Mouse (Mus musculus) lung, postnatal 14 days (tissue): ENCODE results near the gene Erh.

Experiments
- DNase-seq: peaks from one replicate; pipeline ENCODE4 v3.0.0; 2021

Gene Erh

GRCm38 (mm10) chr12:80643693-80644505, at the start of gene Erh, which contains the start of gene Slc39a9:
Erh (minus strand) TSS chr12:80644341.
Slc39a9 (plus strand) TSS chr12:80643883.
- DNase-seq: peak; percentile 93

DNA sequence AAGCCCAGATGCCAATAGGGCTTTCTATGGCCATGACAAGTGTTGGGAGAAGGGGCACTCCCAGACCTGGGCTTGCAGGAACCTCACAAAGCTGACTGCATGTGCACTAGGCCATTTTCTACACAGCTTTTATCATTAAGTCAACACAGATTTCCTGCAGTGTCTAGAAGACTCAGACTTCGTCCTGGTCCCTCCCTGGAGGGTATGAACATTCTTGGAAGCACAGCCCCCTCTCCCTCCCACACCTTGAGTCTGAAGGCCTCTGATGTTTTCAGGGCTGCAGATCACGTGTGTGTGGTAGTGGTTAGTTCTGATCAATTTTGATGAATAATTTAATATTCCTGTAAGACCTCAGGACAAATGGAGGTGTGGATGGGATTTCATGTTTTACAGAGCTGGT, 49.6 kb upstream of the Erh start:
- DNase-seq: no peak

GRCm38 (mm10) chr12:80692269-80692972, 48.3 kb upstream of the Erh start, which contains the start of gene Plekhd1:
Plekhd1 (plus strand) TSS chr12:80692591.
- DNase-seq: peak; percentile 66

GRCm38 (mm10) chr12:80691671-80692091, 47.5 kb upstream of the Erh start:
- DNase-seq: peak; percentile 59

GRCm38 (mm10) chr12:80689696-80690095, 45.6 kb upstream of the Erh start:
- no peak for DNase-seq

- DNase-seq: peak; percentile 53
Measured at GRCm38 (mm10) chr12:80687788-80688211, 43.7 kb upstream of the Erh start.

DNA sequence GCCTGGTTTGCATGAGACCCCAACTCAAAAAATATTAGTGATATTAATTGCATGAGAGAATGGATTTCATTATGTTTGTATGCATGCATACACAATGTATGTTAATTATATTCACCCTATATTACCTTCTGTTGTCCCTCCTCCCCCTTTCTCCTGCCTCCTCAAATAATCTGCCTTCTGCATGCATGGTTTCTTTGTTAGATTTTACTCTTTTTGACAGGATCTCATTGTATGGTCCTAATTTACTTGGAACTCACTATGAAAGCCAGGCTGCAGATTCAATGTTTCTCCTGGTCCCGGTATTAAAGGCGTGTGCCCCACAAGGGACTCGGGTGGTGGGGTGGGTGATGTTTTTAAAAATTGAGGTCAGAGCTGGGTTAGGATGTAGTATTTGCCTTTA, 40.2 kb upstream of the Erh start:
- no peak for DNase-seq

DNA sequence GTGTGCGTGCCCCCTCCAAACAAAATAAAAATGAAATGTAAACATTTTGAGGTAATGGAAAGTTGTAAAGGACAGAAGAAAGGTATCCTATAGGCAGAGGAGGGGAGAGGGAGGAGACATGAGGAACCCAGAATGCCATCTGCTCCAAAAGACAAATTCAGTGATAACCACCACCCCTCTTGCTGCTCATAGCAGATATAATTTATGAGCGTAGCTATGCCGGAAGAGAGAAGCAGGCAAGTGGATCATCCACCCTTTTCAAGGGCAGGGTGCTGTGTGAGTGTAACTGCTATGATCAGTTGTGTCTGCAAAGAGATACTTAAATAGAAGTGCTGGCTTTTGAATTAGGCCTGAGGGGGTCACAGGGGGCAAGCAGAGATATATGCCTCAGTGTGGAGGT, 39.4 kb upstream of the Erh start:
- no peak for DNase-seq

DNA sequence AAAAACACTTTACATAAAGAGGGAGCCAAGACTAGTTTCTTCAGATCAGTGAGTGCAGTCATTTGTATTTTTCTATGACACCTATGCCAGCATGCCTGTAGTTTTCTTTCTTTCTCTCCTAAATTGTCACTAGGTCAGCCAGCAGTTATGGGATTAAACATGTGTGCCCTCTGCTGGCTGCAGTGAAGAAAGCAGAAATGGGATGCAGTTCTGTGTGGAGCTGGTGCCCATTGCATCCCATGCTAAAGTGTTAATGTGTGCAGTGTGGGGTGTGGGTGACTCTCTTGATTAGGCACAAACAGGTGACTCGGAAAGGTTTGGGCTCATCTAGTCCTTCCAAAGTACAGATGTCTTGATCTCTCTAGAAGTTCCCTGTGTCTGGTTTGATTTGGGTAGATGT, 37.2 kb upstream of the Erh start:
- DNase-seq: peak; percentile 28

DNA sequence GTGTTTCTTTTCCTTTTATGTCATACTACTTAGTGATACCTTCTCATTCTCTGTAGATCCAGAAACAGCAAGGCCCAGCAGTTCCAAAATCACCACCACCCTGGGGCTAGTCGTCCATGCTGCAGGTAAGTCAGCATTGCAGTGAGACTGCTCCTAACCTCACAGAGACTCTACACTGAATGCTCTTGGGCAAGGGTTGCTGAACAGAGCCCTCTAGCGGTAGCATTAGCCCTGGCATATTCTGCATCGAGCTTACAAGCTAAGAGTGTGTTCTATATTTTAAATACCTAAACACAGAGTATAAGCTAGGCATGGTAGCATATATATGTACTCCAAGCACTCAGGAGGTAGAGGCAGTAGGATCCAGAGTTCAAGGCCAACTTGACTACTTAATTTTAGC, 29.0 kb upstream of the Erh start:
- DNase-seq: peak; percentile 72

GRCm38 (mm10) chr12:80668391-80668790, 24.2 kb upstream of the Erh start:
- no peak for DNase-seq

GRCm38 (mm10) chr12:80663935-80664334, 19.8 kb upstream of the Erh start:
- DNase-seq: no peak

DNA sequence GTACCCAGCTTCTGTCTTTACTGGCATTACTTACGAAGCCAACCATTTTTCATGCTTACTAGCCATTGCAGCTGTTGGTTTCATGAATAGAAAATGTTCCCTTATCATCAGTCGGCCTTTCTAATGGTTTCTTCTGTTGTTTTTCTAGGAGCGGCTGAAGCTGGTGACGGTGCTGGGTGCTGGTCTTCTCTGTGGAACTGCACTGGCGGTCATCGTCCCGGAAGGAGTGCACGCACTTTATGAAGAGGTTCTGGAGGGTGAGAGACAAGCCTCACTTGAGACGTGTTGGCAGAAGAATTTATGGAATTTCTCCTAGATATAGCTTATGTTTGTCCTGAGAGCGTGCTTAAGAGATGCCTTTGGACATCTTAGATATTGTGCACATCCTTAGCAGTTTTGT, 18.2 kb upstream of the Erh start:
- no peak for DNase-seq

- DNase-seq: no peak
Measured at GRCm38 (mm10) chr12:80658661-80659060, 14.5 kb upstream of the Erh start.

DNA sequence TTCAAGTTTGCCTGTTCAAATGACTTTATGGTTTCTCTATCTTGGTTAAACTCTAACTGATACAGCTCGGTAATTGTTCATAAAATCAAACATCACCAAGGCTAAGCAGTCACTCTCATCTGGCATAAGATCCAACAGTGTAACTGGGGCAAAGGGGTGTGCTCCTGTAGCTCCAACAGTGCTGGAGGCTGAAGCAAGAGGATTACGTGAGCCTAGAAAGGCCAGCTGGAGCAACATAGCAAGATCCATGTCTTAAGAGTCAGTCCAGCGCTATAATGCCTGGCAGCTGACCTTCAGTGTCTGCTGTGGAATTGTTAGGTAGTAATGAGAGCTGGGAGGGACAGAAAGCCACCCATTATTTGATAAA, 10.5 kb upstream of the Erh start:
- no peak for DNase-seq

GRCm38 (mm10) chr12:80653951-80654658, 10.0 kb upstream of the Erh start:
- DNase-seq: peak; percentile 56

DNA sequence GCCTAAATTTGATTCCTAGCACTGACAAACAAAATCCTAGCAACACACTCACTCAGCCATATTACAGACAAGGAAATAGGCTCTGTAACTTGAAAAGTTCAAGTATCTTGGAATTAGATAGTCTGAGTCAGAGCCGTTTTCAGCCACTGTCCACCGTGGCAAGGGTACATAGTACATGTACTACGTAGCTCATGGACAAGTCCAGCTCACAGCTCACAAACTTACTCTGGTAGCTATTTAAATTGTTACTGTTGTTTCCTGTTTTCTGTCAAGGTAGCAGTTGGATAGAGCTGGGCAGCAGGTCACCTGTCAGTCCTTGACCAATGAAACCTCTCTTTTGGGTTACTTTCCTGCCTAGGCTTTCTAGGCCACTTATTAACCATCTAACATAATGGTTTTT, 2.2 kb upstream of the Erh start:
- DNase-seq: no peak

GRCm38 (mm10) chr12:80644506-80644868, 346 bp upstream of the Erh start:
- peak; percentile 18 for DNase-seq

DNA sequence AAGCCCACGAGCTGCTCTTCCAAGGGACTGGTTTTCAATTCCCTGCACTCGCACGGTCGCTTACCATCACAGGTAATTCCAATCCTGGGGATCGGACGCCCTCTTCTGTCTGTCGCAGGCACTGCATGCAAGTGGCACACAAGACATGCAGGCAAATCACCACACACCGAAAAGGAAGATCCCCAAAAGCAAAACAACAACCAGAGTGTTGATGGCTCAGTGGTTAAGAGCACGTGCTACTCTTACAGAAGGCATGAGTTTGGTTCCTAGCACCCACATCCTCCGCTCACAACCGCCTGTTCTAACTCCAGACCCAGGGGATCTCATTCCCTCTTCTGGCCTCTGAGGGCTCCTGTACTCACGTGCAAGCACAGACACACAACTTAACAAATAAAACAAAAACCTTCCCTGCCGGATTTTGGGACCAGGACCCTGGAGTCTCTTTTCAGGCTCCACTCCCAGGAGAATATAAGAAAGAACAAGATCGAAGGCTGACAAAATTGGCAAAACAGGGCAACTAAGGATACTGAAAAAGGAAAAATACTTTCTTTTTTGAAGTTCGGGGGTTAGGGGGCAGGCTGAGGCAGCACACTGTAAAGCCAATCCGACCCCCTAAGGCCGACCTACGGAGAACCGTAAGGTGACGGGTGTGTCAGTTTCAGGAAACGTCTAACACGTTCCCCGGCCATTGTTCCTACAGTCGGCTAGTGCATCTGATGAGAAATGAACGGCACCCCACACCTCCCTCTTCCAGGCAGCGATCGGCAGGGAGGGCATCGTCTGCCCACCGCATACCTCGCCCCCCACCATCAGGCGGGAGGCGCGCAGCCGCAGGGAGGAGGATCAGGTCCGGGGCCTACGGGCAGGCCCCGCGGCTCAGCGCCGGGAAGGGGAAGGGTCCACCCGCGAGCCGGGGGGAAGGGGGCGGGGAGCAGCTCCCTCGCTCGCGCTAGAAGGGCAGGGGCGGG, 1.1 kb downstream of the Erh start:
- peak; percentile 62 for DNase-seq

DNA sequence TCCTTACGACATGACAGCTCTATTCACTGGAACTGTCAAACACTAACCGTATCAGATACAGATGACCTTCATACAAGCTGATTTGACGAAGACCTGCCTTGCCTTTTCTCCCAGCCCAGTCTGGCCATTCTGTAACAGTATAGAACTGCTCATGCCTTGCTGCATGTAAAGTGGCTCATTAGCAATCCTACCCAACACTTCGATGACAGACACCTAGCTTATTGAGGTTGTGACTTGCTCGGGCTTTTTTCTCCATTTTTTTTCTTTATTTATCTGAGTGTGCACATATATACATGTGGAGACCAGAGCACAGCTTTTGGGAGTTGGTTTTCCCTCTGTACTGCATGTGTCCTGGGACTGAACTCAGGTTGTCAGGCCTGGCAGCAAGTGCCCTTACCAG, 12.4 kb downstream of the Erh start:
- DNase-seq: no peak

GRCm38 (mm10) chr12:80620501-80620900, 23.6 kb downstream of the Erh start:
- DNase-seq: no peak
